Mouse (Mus musculus) liver, embryonic 14.5 days (tissue): ENCODE measurements around the gene Gm6583. TPM values are rescaled to one million over a fixed set of nuclear protein-coding genes. Genes with fewer than 3 reads are reported as not detected.

Experiments
- ATAC-seq: fragments of 200-750 bp; cut with Nextera tagmentation; 2 replicates; pipeline ENCODE4 v1.8.0; 2017; ENCODE audit warnings: moderate number of reproducible peaks, mild to moderate bottlenecking, moderate library complexity; ENCODE audit not compliant: insufficient read depth
- DNase-seq, 3 experiments: peaks; one replicate each; pipeline ENCODE4 v3.0.0-alpha.2; 2012 to 2013; ENCODE audit warnings: low read depth in 3 of 3, low spot score in 3 of 3
- H3K27ac ChIP-seq: fragments of 300-500 bp; sonication (generic); 2 replicates; pipeline ENCODE4 v1.5.1; 2014; ENCODE audit warnings: moderate library complexity, mild to moderate bottlenecking, control low read depth, inconsistent platforms
- H3K27me3 ChIP-seq: fragments of 300-500 bp; sonication (generic); 2 replicates; pipeline ENCODE4 v1.6.1; 2014; ENCODE audit warnings: mild to moderate bottlenecking, low read length, moderate library complexity; ENCODE audit not compliant: control insufficient read depth, insufficient read depth
- H3K36me3 ChIP-seq: fragments of 300-500 bp; sonication (generic); replicated peaks from 2 replicates; pipeline ENCODE4 v1.6.1; 2014; ENCODE audit warnings: low read depth; ENCODE audit not compliant: control insufficient read depth, insufficient read depth
- H3K4me1 ChIP-seq, 2 experiments: fragments of 200-500 bp in 1 of 2; fragments of 300-500 bp in 1 of 2; sonication (generic) in 1 of 2; replicated peaks; 2 replicates each; pipeline ENCODE4 v1.6.1; 2012 to 2014; ENCODE audit warnings: antibody characterized with exemption in 1 of 2, inconsistent platforms in 1 of 2, low read length in 1 of 2; ENCODE audit not compliant: control insufficient read depth in 2 of 2, insufficient read depth in 2 of 2
- H3K4me2 ChIP-seq: fragments of 300-500 bp; sonication (generic); 2 replicates; pipeline ENCODE4 v1.6.1; 2014; ENCODE audit warnings: low read depth, mild to moderate bottlenecking, control low read depth, moderate library complexity
- H3K4me3 ChIP-seq, 2 experiments: fragments of 200-500 bp in 1 of 2; fragments of 300-500 bp in 1 of 2; sonication (generic) in 1 of 2; 2 replicates each; pipeline ENCODE4 v1.5.1; 2012 to 2014; ENCODE audit warnings: low read depth in 2 of 2, low read length in 2 of 2, mild to moderate bottlenecking in 2 of 2, control low read depth in 1 of 2, inconsistent platforms in 1 of 2, moderate library complexity in 1 of 2; ENCODE audit not compliant: insufficient read depth in 1 of 2
- H3K9ac ChIP-seq: fragments of 300-500 bp; sonication (generic); replicated peaks from 2 replicates; pipeline ENCODE4 v1.6.1; 2014; ENCODE audit warnings: mild to moderate bottlenecking, control low read depth, moderate library complexity
- H3K9me3 ChIP-seq: fragments of 300-500 bp; sonication (generic); 2 replicates; pipeline ENCODE4 v1.6.1; 2016; ENCODE audit warnings: low read length, mixed read lengths; ENCODE audit not compliant: control insufficient read depth
- CTCF ChIP-seq: IDR thresholded peaks from 2 replicates; pipeline ENCODE4 v1.5.1; 2016; ENCODE audit warnings: antibody characterized with exemption, low read depth, control low read depth
- EP300 ChIP-seq: IDR thresholded peaks from 2 replicates; pipeline ENCODE4 v1.6.1; 2016; ENCODE audit warnings: antibody characterized with exemption, low read depth
- WGBS: fragments of 180-500 bp; shearing (Covaris S2); extraction: QIAGEN DNeasy Blood & Tissue Kit; methylation state at CpG from one replicate; pipeline ENCODE4 v1.1.7; 2014; ENCODE audit not compliant: insufficient replicate concordance; 5-methylcytosine and 5-hydroxymethylcytosine counted together
- polyA plus RNA-seq, 2 experiments: library from polyadenylated mRNA; depleted of rRNA in 1 of 2; stranded (reverse) in 1 of 2; unstranded in 1 of 2; fragments of >200 nt; fragmentation: Nextera tagmentation in 1 of 2; extraction: Ambion mirVana in 1 of 2; gene quantifications; 2 replicates each; pipeline versions ENCODE4 v1.2.1 to v1.2.3; 2012 to 2014

The Gm6583 gene
- polyA plus RNA-seq, 2 experiments = 0.08 to 0.09 TPM

GRCm38 (mm10) chr5:112342463-112343204, 13.2 kb downstream of the Gm6583 start, which contains the start of the genes Srrd and Hps4:
Gene Srrd (minus strand): TSS chr5:112343040.
Gene Hps4 (plus strand): TSS chr5:112343083.
- TF ChIP-seq CTCF (no peak), EP300 (no peak)
- peak within 1 kb of the TSS; percentile 85 for H3K9ac ChIP-seq
- ATAC-seq = peak; percentile 78
- DNase-seq = peak in 2 of 3 experiments; percentile 61 to 71
- H3K36me3 ChIP-seq = peaks cover 11% of the 10 kb centered on the region
- peak within 1 kb of the TSS; percentile 87 for H3K4me2 ChIP-seq
- no peaks in the 10 kb centered on the region for H3K27me3 ChIP-seq
- peak within 1 kb of the TSS; percentile 54 for H3K27ac ChIP-seq
- peaks cover 5 to 28% of the 10 kb centered on the region in 2 experiments for H3K4me1 ChIP-seq
- 1% methylated on average over 64 of the region's 64 CpGs for WGBS
- no peaks in the 10 kb centered on the region for H3K9me3 ChIP-seq
- H3K4me3 ChIP-seq = peak within 1 kb of the TSS; percentile 97 to 98

- no peak for TF ChIP-seq CTCF
- TF ChIP-seq EP300 = no peak
- ATAC-seq = no peak
- no peak overlapping the region for H3K4me2 ChIP-seq
- DNase-seq = no peak
- H3K27me3 ChIP-seq = no peaks in the 10 kb centered on the region
- H3K9ac ChIP-seq = no peak overlapping the region
- H3K27ac ChIP-seq = no peak overlapping the region
- H3K4me1 ChIP-seq = peaks cover 5 to 14% of the 10 kb centered on the region in 2 experiments
- no peak overlapping the region for H3K4me3 ChIP-seq
- no peaks in the 10 kb centered on the region for H3K9me3 ChIP-seq
- 63% methylated on average over 7 of the region's 7 CpGs for WGBS
- peaks cover 44% of the 10 kb centered on the region for H3K36me3 ChIP-seq
These were observed 16.6 kb downstream of the Gm6583 start for GRCm38 (mm10) chr5:112339215-112339614.

GRCm38 (mm10) chr5:112337004-112337403, 18.8 kb downstream of the Gm6583 start:
- 88% methylated on average over 22 of the region's 22 CpGs for WGBS
- Histone ChIP-seq H3K4me2 (no peak overlapping the region), H3K9me3 (no peaks in the 10 kb centered on the region), H3K9ac (no peak overlapping the region), H3K27me3 (no peaks in the 10 kb centered on the region), H3K27ac (no peak overlapping the region), H3K36me3 (peaks cover 59% of the 10 kb centered on the region), H3K4me1 (peaks cover 1 to 4% of the 10 kb centered on the region in 2 experiments; a peak in 3 of 4 replicates), H3K4me3 (no peak overlapping the region)
- ATAC-seq (no peak), DNase-seq (no peak)
- TF ChIP-seq CTCF (no peak), EP300 (no peak)

GRCm38 (mm10) chr5:112335473-112335872, 20.4 kb downstream of the Gm6583 start:
- Histone ChIP-seq H3K4me1 (no peaks in the 10 kb centered on the region), H3K9me3 (no peaks in the 10 kb centered on the region), H3K9ac (no peak overlapping the region), H3K4me2 (no peak overlapping the region), H3K36me3 (peaks cover 68% of the 10 kb centered on the region), H3K27me3 (no peaks in the 10 kb centered on the region), H3K27ac (no peak overlapping the region), H3K4me3 (no peak overlapping the region)
- TF ChIP-seq CTCF (peak; percentile 83), EP300 (no peak)
- 28% methylated on average over 2 of the region's 2 CpGs for WGBS
- peak; percentile 30; the same call in 1 of the 2 replicates for ATAC-seq
- no peak for DNase-seq

GRCm38 (mm10) chr5:112329805-112330564, 25.8 kb downstream of the Gm6583 start:
- Histone ChIP-seq H3K9me3 (no peaks in the 10 kb centered on the region), H3K4me3 (no peak overlapping the region), H3K27me3 (no peaks in the 10 kb centered on the region), H3K9ac (no peak overlapping the region), H3K4me1 (peaks cover 11 to 12% of the 10 kb centered on the region in 2 experiments), H3K36me3 (peaks cover 35% of the 10 kb centered on the region), H3K4me2 (no peak overlapping the region), H3K27ac (no peak overlapping the region)
- DNase-seq = no peak
- TF ChIP-seq CTCF = no peak
- TF ChIP-seq EP300 = no peak
- ATAC-seq = no peak
- WGBS = 84% methylated on average over 14 of the region's 14 CpGs
